Mouse (Mus musculus) heart, postnatal 0 days (tissue): ENCODE measurements around the gene Racgap1.

Source experiments
- CTCF ChIP-seq: IDR thresholded peaks from 2 replicates; pipeline ENCODE4 v1.5.1; 2016; ENCODE audit warnings: antibody characterized with exemption, control low read depth, low read depth
- EP300 ChIP-seq: IDR thresholded peaks from 2 replicates; pipeline ENCODE4 v1.6.1; 2016; ENCODE audit warnings: antibody characterized with exemption, low read depth

GRCm38 (mm10) chr15:99615246-99615645 lies 36.2 kb downstream of the Racgap1 start:
- TF ChIP-seq CTCF, result no peak
- TF ChIP-seq EP300, result no peak
